Mouse (Mus musculus): ENCODE results near the gene Pcif1. TPM values are rescaled to one million over a fixed set of nuclear protein-coding genes. Genes with fewer than 3 reads are reported as not detected.
A peak's percentile ranks its signal among the peaks of the same experiment; 100 is the strongest.

The Pcif1 gene
- total RNA-seq, 2 experiments from 2014 or later = 41.9 to 45.2 TPM

DNA sequence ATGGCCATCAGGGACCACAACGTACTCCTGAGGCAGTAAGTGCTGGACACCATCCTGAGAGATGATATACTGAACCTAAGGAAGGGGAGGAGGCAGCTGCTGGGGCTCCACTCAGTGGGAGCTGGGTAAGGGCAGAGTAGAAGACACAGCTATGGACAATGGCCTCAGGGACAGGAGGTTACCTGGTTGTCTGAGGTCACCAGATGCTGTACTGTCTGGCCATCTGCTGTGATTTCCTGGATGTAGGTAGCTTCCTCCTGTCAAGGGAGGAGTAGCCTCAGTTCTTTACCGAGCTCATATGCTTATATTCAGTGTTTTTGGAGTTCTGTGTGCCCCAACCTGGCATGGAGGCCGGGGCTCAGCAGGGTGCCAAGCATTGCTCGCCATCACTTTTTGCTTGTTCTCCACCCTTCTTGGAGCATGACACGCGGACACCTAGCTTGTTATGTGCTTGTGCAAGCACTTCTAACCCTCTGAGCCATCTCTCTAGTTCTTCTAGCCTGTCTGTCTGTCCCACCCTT is 13.7 kb downstream of the Pcif1 start:
- DNase-seq (ENCODE audit: low spot score in 2 of 2) = no peak

DNA sequence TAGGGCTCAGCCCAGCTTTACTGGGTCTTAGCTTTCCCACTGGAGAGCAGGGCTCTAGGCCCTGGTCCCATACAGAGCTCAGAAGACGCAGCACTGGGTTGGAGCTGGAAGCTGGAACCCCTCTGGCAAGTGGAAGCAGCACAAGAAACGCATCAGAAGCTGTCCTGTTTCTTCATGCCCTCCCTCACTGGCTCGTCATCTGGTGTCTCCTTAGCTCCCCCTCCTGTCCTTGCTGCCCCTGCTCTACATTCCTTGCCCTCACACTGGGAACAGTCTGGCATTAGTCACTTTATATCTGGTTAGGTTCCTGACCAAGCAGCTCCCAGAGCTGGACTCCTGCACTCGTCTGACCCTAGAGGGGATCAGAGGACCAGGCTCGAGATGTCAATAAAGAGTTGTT is 14.9 kb downstream of the Pcif1 start:
- DNase-seq (ENCODE audit: low spot score in 2 of 2) = no peak

- DNase-seq (ENCODE audit: low spot score in 2 of 2) = no peak
These were observed 15.5 kb downstream of the Pcif1 start for GRCm38 (mm10) chr2:164894644-164895043.

GRCm38 (mm10) chr2:164895885-164896284 is 16.8 kb downstream of the Pcif1 start:
- no peak for DNase-seq (ENCODE audit: low spot score in 2 of 2)

GRCm38 (mm10) chr2:164898008-164898407 is 18.9 kb downstream of the Pcif1 start:
- DNase-seq (ENCODE audit: low spot score in 2 of 2) = no peak

DNA sequence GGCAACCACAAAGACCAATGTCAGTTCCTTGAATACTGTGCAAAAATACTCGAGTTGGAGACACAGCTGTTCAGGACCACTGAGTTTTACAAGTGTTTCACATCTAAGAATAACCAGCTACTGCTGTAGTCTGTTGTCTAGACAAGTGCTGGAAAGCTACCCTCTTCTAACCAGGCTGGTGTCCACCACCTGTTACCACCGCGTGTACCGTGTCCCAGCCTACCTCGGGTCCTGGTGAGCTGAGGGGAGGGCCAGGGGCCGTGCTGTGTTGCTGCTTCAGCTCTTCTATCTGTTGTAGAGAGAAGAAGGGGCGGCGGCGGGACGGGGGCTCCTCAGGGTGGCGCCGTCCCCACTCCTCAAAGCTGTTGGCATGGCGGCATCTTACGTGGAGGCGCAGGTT is 19.9 kb downstream of the Pcif1 start:
- no peak for DNase-seq (ENCODE audit: low spot score in 2 of 2)

DNA sequence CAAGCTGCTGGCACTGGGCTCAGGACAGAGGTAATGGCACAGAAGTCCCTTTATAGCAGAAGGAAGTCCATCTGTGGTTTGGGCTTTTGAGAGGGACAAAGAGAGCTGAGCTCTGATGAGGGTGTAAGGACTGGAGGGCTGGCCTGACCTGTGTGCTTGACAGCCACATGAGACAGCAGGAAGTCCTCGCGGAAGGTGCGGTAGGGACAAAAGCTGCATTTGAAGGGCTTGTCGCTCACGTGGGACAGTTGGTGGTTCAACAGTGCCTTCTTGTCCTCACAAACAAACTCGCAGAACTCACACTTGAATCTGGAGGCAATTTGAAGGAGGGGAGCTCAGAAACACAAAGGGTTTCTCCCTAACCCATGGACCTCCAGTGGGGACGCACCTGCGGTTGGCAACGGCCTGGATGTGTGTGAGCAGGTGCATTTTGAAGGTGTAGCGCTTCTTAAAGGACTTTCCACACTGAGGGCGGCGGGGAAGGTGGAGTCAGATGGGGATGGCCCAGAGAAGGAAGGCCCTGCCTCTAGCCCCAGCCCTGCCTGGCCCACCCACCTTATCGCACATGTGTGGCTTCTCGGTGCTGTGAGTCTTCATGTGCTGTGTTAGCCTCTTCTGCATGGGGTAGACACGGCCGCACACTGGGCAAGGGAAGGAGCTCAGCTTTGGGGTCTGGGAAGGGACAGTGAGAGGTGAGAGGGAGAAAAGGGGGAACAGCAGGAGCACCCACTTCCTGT is 20.8 kb downstream of the Pcif1 start:
- DNase-seq (ENCODE audit: low spot score in 2 of 2) = no peak

GRCm38 (mm10) chr2:164901380-164901779 is 22.3 kb downstream of the Pcif1 start:
- DNase-seq (ENCODE audit: low spot score in 2 of 2) = no peak

DNA sequence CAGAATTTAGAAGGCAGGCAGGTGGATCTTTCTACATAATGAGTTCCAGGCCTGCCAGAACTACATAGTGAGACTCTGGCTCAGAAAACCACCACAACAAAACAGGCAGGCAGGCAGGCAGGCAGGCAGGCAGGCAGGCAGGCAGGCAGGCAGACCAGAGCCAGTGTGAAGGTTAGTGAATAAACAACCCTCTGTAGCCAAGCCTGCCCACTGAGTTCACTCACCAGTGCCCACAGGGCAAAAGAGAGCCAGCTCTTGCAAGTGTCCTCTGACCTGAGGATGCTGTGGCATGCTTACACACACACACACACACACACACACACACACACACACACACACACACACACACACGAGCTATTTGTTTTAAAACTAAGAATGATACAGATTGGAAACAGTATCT is 24.4 kb downstream of the Pcif1 start:
- DNase-seq (ENCODE audit: low spot score in 2 of 2) = no peak

DNA sequence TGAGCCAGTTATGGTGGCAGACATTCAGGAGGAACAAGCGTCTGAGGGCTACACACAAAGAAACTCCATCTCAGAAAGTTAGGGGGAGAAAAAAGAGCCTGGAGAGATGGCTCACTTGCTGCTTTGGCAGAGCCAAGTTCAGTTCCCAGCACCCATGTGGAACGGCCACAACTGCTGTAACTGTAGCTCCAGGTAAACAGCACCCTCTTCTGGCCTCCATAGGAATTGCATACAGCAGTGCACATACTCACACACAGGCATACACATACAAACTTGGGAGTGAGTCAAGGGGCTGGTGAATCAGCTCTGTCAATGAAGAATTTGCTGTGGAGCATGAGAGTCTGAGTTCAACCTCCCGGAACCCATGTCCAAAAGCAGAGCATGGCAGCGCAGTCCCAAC is 27.0 kb downstream of the Pcif1 start:
- no peak for DNase-seq (ENCODE audit: low spot score in 2 of 2)

DNA sequence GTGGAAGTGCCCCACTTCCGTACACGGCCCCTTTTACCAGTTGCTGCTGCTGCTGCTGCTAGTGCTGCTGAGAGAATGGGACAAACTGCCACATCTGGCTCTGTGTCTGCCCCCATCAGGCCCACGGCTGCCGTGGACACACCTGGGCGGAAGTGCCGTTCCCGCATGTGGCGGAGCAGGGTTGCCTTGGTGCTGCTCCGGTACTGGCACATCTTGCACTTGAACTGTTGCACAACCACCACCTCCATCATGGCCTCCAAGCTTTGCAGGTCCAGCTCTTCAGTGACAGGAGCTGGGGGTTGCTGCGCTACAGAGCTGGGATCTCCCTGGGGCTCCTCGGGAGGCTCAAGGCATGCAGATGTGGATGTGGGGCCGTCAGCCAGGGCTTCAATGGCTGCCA is 28.4 kb downstream of the Pcif1 start:
- DNase-seq (ENCODE audit: low spot score in 2 of 2) = no peak

DNA sequence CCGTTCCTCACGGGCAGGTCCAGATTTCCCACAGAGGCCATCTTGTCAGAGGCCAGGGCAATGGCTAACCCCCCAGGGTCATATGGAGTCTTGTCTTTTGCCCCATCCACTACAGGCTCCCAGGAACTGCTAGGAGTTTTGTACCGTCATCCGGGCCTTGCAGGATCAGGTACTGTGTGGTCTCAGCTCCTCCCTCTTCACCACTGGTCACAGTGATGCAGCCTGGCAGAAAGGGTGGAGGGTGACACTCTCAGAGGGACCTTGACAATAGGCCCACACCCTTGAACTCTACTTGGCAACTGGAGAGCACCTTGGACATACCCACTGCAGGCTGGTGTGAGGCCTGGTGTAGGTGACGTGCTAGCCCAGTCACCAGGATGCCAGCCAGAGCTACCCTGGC is 28.9 kb downstream of the Pcif1 start:
- no peak for DNase-seq (ENCODE audit: low spot score in 2 of 2)

GRCm38 (mm10) chr2:164909100-164909499 is 30.0 kb downstream of the Pcif1 start:
- DNase-seq (ENCODE audit: low spot score in 2 of 2) = no peak

DNA sequence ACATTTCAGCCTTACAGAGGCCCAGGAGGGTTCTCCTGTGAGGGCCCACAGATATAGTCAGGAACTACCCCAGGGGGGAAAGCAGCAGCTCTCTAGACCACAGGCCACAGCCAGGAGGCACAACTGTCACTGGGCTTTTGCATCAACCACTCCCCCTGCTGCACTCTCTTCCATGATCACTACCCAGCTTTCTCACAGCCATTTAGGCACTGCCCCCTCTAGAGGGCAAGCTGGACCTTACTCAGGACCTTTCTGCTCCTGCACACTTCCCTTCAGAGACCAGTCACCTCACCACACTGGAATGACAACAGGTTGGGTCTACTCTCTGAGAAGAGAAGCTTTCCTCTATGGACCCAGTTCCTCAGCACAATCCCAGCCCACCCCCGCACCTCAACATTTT is 30.4 kb downstream of the Pcif1 start:
- no peak for DNase-seq (ENCODE audit: low spot score in 2 of 2)

DNA sequence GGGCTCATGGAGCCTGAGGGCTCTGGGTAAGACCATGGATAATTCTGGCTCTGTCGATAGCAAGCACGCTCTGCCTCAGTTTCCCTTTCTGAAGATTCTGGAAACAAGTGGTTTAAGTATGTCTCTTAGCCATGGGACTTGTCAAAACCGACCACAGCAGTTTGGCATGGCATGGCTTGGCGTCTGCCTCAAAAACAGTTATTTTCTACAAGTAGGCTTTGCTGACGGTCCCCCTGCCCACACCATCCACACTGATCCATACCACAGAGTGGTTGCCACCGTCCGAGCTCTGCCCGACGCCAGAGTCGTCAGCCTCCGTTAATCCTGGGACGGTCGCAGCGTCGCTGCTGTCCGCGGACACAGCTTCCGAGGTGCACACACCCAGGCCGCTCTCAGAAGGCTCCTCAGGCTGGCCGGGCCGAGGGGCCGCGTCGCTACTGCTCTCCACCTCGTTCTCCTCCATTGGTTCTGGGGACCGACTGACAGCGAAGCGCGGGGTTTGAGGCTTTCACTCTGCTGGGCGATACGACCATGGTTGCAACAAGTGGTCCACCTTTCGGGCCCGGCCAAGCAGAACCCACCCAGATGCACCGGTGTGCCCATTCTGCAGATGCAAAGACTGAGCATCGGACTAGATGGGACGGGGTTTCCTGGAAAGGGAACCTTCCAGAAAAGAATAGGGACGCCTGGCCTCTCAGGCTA is 31.4 kb downstream of the Pcif1 start:
- no peak for DNase-seq (ENCODE audit: low spot score in 2 of 2)

DNA sequence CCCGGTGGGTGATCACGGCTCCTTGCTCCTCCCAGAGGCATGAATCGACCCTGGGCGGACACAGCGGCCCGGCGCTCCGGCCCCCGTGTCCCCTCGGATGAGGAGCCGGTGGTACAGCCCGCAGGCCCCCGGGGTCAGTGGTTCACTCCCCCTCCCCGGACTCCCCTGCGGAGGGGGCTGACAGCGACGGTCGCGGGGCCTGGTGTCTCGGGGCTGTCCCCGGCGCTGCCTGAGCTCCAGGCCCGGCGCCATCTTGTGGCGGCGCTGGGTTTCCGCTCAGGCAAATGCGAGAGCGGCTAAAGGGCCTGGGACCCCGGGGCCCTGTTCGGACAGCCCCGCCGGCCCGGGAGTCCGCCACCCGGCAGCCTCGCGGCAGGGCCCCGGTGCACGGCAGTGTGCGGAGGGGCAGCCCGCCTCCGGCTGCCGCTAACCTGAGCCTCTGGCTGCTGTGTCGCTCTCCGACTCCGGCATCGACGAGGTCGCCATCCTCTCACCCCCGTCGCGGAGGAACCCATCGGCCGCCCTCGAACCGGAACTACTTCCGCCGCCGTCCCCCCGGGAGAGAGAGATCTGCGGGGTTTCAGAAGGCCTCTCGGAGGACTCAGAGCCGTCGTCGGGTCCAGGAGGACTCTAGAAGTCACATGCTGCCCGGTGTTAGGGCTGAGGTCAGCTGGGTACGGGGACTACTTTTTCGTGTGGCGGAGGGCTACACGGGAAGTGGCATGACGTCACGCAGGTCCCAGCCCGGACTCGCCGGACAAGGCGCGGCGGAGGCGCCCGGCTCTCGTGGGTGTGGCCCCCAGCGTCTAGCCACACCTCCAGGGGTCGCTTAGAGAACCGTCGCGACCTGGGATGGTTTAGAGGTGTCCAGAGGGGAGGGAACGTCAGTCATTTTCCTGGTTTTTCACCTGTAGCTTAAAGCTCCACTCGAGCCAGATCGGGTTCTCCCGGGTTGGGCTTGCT is 32.3 kb downstream of the Pcif1 start, which contains the start of gene Zfp335:
TSS of gene Zfp335 (minus strand) at position 672 of the 963 bp plus-strand sequence.
- DNase-seq (ENCODE audit: low spot score in 2 of 2) = peak; percentile 87 to 95

GRCm38 (mm10) chr2:164912151-164912550 is 33.0 kb downstream of the Pcif1 start:
- peak; percentile 46 to 67 for DNase-seq (ENCODE audit: low spot score in 2 of 2)

DNA sequence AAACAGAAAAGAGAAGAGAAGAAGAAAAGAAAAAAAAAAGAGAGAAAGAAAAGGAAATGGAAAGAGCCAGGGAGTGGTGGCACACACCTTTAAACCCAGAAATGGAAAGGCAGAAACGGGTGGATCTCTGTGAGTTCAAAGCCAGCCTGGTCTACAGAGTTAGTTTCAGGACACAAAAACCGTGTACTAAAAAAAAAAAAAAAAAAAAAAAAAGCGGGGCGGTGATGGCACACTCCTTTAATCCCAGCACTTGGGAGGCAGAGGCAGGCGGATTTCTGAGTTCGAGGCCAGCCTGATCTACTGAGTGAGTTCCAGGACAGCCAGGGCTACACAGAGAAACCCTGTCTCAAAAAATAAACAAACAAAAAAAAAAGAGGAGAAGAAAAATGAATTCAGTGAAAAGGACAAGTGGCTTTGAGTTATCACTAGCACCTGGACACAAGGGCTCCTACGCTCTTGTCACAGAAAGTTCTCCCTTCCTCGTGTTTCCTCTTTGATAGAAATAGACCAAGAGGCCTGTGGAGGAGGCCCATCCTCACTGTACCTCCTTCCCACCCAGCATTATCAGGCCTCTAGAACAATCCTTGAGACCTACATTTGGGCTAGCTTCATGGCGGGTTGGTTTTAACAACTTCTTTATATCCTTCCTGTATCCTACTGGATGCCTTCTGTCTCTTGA is 33.8 kb downstream of the Pcif1 start:
- DNase-seq (ENCODE audit: low spot score in 2 of 2) = no peak

GRCm38 (mm10) chr2:164913428-164913786 is 34.3 kb downstream of the Pcif1 start:
- no peak for DNase-seq (ENCODE audit: low spot score in 2 of 2)

DNA sequence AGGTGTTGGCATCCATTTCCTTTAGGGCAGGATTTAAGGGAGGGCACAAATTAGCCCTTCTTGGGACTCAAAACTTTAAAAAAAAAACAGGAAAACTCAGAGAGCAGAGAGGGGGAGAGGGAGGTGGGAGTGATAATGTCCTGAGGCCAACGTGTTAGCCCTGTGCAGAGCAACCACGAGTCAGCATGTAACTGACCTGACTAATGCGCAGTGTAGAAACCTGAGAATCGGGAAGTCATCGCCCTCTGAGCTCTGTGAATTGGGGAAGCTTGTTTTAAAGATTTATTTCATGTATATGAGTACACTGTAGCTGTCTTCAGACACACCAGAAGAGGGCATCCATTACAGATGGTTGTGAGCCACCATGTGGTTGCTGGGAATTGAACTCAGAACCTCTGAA is 37.7 kb downstream of the Pcif1 start:
- DNase-seq (ENCODE audit: low spot score in 2 of 2) = no peak

GRCm38 (mm10) chr2:164917371-164917770 is 38.3 kb downstream of the Pcif1 start:
- DNase-seq (ENCODE audit: low spot score in 2 of 2) = no peak

All from layer of hippocampus, adult 18-20 months (tissue).